Mouse (Mus musculus) ES-Bruce4 (cell line): ENCODE results near the gene Supt4a. TPM values are rescaled to one million over a fixed set of nuclear protein-coding genes. Genes with fewer than 3 reads are reported as not detected.

Experiments
- H3K27ac ChIP-seq: 2 replicates; pipeline ENCODE4 v1.5.1; 2012; ENCODE audit warnings: low read length, inconsistent platforms; ENCODE audit not compliant: insufficient read depth
- H3K27me3 ChIP-seq: 2 replicates; pipeline ENCODE4 v1.6.1; 2012; ENCODE audit warnings: mild to moderate bottlenecking, low read length, inconsistent platforms; ENCODE audit not compliant: control insufficient read depth, poor library complexity, insufficient read depth, severe bottlenecking
- H3K36me3 ChIP-seq: 2 replicates; pipeline ENCODE4 v1.6.1; 2012; ENCODE audit warnings: inconsistent platforms, mild to moderate bottlenecking, low read length, moderate library complexity; ENCODE audit not compliant: control insufficient read depth, poor library complexity, insufficient read depth, severe bottlenecking
- H3K4me1 ChIP-seq: one replicate; pipeline ENCODE4 v1.8.1; 2011; ENCODE audit warnings: low read length; ENCODE audit not compliant: control insufficient read depth, insufficient read depth
- H3K4me3 ChIP-seq: 2 replicates; pipeline ENCODE4 v1.5.1; 2011; ENCODE audit warnings: low read depth, mild to moderate bottlenecking, low read length
- H3K9ac ChIP-seq: 2 replicates; pipeline ENCODE4 v1.6.1; 2012; ENCODE audit warnings: low read depth, mild to moderate bottlenecking, inconsistent platforms; ENCODE audit not compliant: poor library complexity, severe bottlenecking
- H3K9me3 ChIP-seq: replicated peaks from 2 replicates; pipeline ENCODE4 v1.6.1; 2012; ENCODE audit warnings: mild to moderate bottlenecking, low read length, inconsistent platforms; ENCODE audit not compliant: control insufficient read depth, poor library complexity, insufficient read depth, severe bottlenecking
- CTCF ChIP-seq: IDR thresholded peaks from one replicate; pipeline ENCODE4 v1.8.1; 2011; ENCODE audit warnings: low read depth, low read length
- EP300 ChIP-seq: IDR thresholded peaks from 2 replicates; pipeline ENCODE4 v1.6.1; 2011; ENCODE audit warnings: low read depth, low read length; ENCODE audit not compliant: insufficient read depth
- POLR2A ChIP-seq: IDR thresholded peaks from one replicate; pipeline ENCODE4 v1.8.1; 2011; ENCODE audit warnings: low read length; ENCODE audit not compliant: insufficient read depth
- polyA plus RNA-seq: library from polyadenylated mRNA; stranded (reverse); fragments of >200 nt; gene quantifications from 2 replicates; pipeline ENCODE4 v1.2.4, GENCODE M21; 2011; ENCODE audit warnings: low read depth; ENCODE audit not compliant: missing spikeins, insufficient read depth, insufficient read length

The Supt4a gene
- polyA plus RNA-seq, 1 experiment, result 83.6 TPM

- H3K4me3 ChIP-seq, result no peak overlapping the region
- H3K4me1 ChIP-seq, result peaks cover 7% of the 10 kb centered on the region
- H3K27ac ChIP-seq, result no peak overlapping the region
- H3K27me3 ChIP-seq, result no peaks in the 10 kb centered on the region
- H3K9me3 ChIP-seq, result no peaks in the 10 kb centered on the region
- no peaks in the 10 kb centered on the region for H3K36me3 ChIP-seq
- TF ChIP-seq CTCF, result no peak
- no peak overlapping the region for H3K9ac ChIP-seq
Observed at GRCm38 (mm10) chr11:87751031-87751430, 13.7 kb downstream of the Supt4a start.

DNA sequence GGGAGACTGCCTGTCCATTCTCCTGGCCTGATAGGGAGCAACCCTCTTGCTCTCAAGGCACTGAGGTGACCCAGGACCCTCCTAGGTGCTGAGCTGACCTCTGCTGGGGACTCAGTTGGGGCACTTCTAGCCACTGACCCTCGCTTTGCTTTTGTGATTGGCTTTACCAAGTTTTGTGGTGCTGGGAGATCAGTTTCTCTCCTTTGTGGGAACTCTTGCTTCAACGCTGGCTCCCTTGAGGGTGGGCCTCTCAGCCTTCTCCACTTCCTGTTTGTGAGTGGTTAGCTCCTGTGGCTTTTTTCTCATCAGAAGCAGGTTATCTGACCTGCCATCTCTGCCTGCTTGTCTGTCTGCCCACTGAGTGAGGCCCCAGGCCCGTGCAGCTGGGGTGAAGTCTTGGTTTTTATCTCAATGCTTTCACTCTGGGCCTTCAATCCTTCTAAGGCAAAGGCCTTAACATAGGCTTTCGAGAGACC lies 14.2 kb downstream of the Supt4a start:
- H3K4me1 ChIP-seq, result peaks cover 7% of the 10 kb centered on the region
- no peaks in the 10 kb centered on the region for H3K9me3 ChIP-seq
- H3K36me3 ChIP-seq, result no peaks in the 10 kb centered on the region
- H3K4me3 ChIP-seq, result no peak overlapping the region
- no peaks in the 10 kb centered on the region for H3K27me3 ChIP-seq
- no peak for TF ChIP-seq EP300
- TF ChIP-seq CTCF, result no peak
- no peak for TF ChIP-seq POLR2A
- no peak overlapping the region for H3K9ac ChIP-seq
- H3K27ac ChIP-seq, result no peak overlapping the region

DNA sequence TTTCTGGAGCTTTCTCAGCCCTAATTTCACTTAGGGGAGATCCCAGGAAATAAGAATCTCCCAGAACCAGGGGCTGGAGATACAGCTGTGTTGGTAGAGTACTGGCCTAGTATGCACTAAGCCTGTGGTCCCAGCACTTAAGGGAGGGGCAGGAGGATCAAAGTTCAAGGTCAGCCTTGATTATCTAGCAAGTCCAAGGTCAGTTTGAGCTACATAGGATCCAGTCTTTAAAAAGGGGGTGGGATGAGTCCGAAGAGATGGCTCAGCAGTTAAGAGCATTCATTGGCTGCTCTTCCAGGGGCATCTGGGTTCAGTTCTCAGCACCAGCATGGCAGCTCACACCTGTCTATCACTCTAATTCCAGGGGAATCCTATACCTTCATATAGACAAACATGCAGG lies 15.0 kb downstream of the Supt4a start:
- Histone ChIP-seq H3K36me3 (peaks cover 3% of the 10 kb centered on the region; the same call in 1 of the 2 replicates), H3K4me1 (peaks cover 7% of the 10 kb centered on the region), H3K9ac (no peak overlapping the region), H3K27ac (peak overlapping the region; percentile 15; the same call in 1 of the 2 replicates), H3K27me3 (no peaks in the 10 kb centered on the region), H3K9me3 (no peaks in the 10 kb centered on the region), H3K4me3 (no peak overlapping the region)
- TF ChIP-seq CTCF (no peak), POLR2A (no peak), EP300 (no peak)

GRCm38 (mm10) chr11:87753255-87753654 lies 15.9 kb downstream of the Supt4a start:
- H3K9ac ChIP-seq, result no peak overlapping the region
- H3K36me3 ChIP-seq, result peaks cover 7% of the 10 kb centered on the region; the same call in 1 of the 2 replicates
- H3K27me3 ChIP-seq, result no peaks in the 10 kb centered on the region
- TF ChIP-seq EP300 (no peak), CTCF (no peak), POLR2A (no peak)
- peaks cover 7% of the 10 kb centered on the region for H3K4me1 ChIP-seq
- no peak overlapping the region for H3K27ac ChIP-seq
- H3K9me3 ChIP-seq, result no peaks in the 10 kb centered on the region
- H3K4me3 ChIP-seq, result no peak overlapping the region

- H3K4me3 ChIP-seq, result no peak overlapping the region
- peaks cover 7% of the 10 kb centered on the region; the same call in 1 of the 2 replicates for H3K36me3 ChIP-seq
- peaks cover 7% of the 10 kb centered on the region for H3K4me1 ChIP-seq
- no peak overlapping the region for H3K9ac ChIP-seq
- no peaks in the 10 kb centered on the region for H3K27me3 ChIP-seq
- H3K9me3 ChIP-seq, result no peaks in the 10 kb centered on the region
- no peak for TF ChIP-seq EP300
- no peak for TF ChIP-seq CTCF
- TF ChIP-seq POLR2A, result no peak
- no peak overlapping the region for H3K27ac ChIP-seq
Observed at GRCm38 (mm10) chr11:87753891-87754501, 16.6 kb downstream of the Supt4a start.

GRCm38 (mm10) chr11:87754603-87755002 lies 17.3 kb downstream of the Supt4a start:
- 0 out of 2 replicates have a peak overlapping the region, but pooled peaks have one; percentile 2 for H3K4me3 ChIP-seq
- H3K9ac ChIP-seq, result peak overlapping the region; percentile 78; the same call in 1 of the 2 replicates
- H3K36me3 ChIP-seq, result peaks cover 7% of the 10 kb centered on the region; the same call in 1 of the 2 replicates
- H3K4me1 ChIP-seq, result peaks cover 3% of the 10 kb centered on the region
- TF ChIP-seq CTCF, result no peak
- 0 out of 2 replicates have a peak, but pooled peaks have one; percentile 36 for TF ChIP-seq EP300
- peak overlapping the region; percentile 52 for H3K27ac ChIP-seq
- no peaks in the 10 kb centered on the region for H3K9me3 ChIP-seq
- no peaks in the 10 kb centered on the region for H3K27me3 ChIP-seq
